Mouse (Mus musculus) hindbrain, embryonic 15.5 days (tissue): ENCODE measurements at regions not wholly inside any gene's neighbourhood (a gene's known extent, or its start where the extent isn't known, plus 50 kb on each side); places are given as distances from the start of the nearest gene placed in this dataset. TPM values are rescaled to one million over a fixed set of nuclear protein-coding genes. Genes with fewer than 3 reads are reported as not detected.
A peak's percentile ranks its signal among the peaks of the same experiment; 100 is the strongest.

ENCODE experiments used
- ATAC-seq: fragments of 200-750 bp; cut with Nextera tagmentation; 2 replicates; pipeline ENCODE4 v1.8.0; 2017; ENCODE audit warnings: low read depth, moderate number of reproducible peaks, moderate TSS enrichment; ENCODE audit not compliant: low FRiP score
- H3K27ac ChIP-seq: fragments of 300-500 bp; sonication (generic); replicated peaks from 2 replicates; pipeline ENCODE4 v1.5.1; 2015; ENCODE audit warnings: mild to moderate bottlenecking, inconsistent platforms
- H3K27me3 ChIP-seq: fragments of 300-500 bp; sonication (generic); 2 replicates; pipeline ENCODE4 v1.6.1; 2015; ENCODE audit warnings: control low read depth, inconsistent platforms
- H3K36me3 ChIP-seq: fragments of 300-500 bp; sonication (generic); 2 replicates; pipeline ENCODE4 v1.6.1; 2015; ENCODE audit warnings: control low read depth, inconsistent platforms
- H3K4me1 ChIP-seq: fragments of 300-500 bp; sonication (generic); replicated peaks from 2 replicates; pipeline ENCODE4 v1.6.1; 2015; ENCODE audit warnings: control low read depth, inconsistent platforms
- H3K4me2 ChIP-seq: fragments of 300-500 bp; sonication (generic); 2 replicates; pipeline ENCODE4 v1.6.1; 2015; ENCODE audit warnings: moderate library complexity, mild to moderate bottlenecking, inconsistent platforms
- H3K4me3 ChIP-seq: fragments of 300-500 bp; sonication (generic); 2 replicates; pipeline ENCODE4 v1.5.1; 2015; ENCODE audit warnings: mild to moderate bottlenecking, inconsistent platforms
- H3K9ac ChIP-seq: fragments of 300-500 bp; sonication (generic); 2 replicates; pipeline ENCODE4 v1.6.1; 2015; ENCODE audit warnings: inconsistent platforms
- H3K9me3 ChIP-seq: fragments of 300-500 bp; sonication (generic); 2 replicates; pipeline ENCODE4 v1.6.1; 2016; ENCODE audit warnings: control low read depth, inconsistent platforms
- WGBS: fragments of 180-500 bp; shearing (Covaris S2); methylation state at CpG from one replicate; pipeline ENCODE4 v1.1.7; 2015; 5-methylcytosine and 5-hydroxymethylcytosine counted together
- microRNA-seq: library from miRNA; unstranded; fragments of <30 nt; microRNA quantifications from one replicate; pipeline ENCODE4, GENCODE M21; 2016

DNA sequence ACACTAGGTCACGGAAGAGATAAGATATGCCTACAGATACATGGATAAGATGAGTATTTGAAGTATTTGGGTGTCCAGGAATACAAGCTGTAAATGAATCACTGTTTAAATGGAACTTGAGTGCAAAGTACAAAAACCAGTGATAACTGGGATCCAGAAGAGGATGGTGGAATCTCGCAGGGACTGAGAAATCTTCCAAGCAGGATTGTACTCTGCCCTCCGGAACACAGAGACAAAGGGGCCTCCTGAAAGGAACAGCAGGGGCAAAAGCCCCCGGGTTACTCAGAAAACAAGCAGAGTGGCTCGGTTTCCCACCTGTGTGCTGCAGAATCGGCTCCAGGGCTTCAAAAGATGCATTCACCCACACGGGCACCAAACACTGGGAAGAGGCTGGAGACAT, 55.2 kb upstream of the Dab2 start:
- no peak for ATAC-seq
- no peak overlapping the region for H3K27ac ChIP-seq
- WGBS, result 44% methylated on average over 7 of the region's 7 CpGs
- 0 out of 2 replicates have a peak, but pooled peaks cover 3% of the 10 kb centered on the region for H3K4me1 ChIP-seq
- H3K4me3 ChIP-seq, result no peak overlapping the region
- no peaks in the 10 kb centered on the region for H3K9me3 ChIP-seq
- no peaks in the 10 kb centered on the region for H3K36me3 ChIP-seq
- no peak overlapping the region for H3K4me2 ChIP-seq
- no peak overlapping the region for H3K9ac ChIP-seq
- no peaks in the 10 kb centered on the region for H3K27me3 ChIP-seq

GRCm38 (mm10) chr15:6245950-6246894, 53.4 kb upstream of the Dab2 start:
- no peaks in the 10 kb centered on the region for H3K27me3 ChIP-seq
- H3K4me3 ChIP-seq, result no peak overlapping the region
- H3K9ac ChIP-seq, result no peak overlapping the region
- H3K9me3 ChIP-seq, result no peaks in the 10 kb centered on the region
- H3K4me2 ChIP-seq, result no peak overlapping the region
- 62% methylated on average over 9 of the region's 9 CpGs for WGBS
- 0 out of 2 replicates have a peak, but pooled peaks cover 3% of the 10 kb centered on the region for H3K4me1 ChIP-seq
- no peak overlapping the region for H3K27ac ChIP-seq
- H3K36me3 ChIP-seq, result no peaks in the 10 kb centered on the region
- peak; percentile 79 for ATAC-seq

GRCm38 (mm10) chr15:6248470-6248869, 51.1 kb upstream of the Dab2 start:
- 84% methylated on average over 4 of the region's 4 CpGs for WGBS
- Histone ChIP-seq H3K4me3 (no peak overlapping the region), H3K9me3 (no peaks in the 10 kb centered on the region), H3K36me3 (no peaks in the 10 kb centered on the region), H3K9ac (no peak overlapping the region), H3K4me1 (0 out of 2 replicates have a peak, but pooled peaks cover 3% of the 10 kb centered on the region), H3K27me3 (no peaks in the 10 kb centered on the region), H3K27ac (no peak overlapping the region), H3K4me2 (no peak overlapping the region)
- no peak for ATAC-seq

Small RNAs in the stretch of these regions (microRNA-seq; reads per million reads assigned to microRNA genes)
- gene Gm27760, result not detected
